Mouse (Mus musculus): ENCODE data around the gene Ankrd33b. TPM values are rescaled to one million over a fixed set of nuclear protein-coding genes. Genes with fewer than 3 reads are reported as not detected.
A peak's percentile ranks its signal among the peaks of the same experiment; 100 is the strongest.

The Ankrd33b gene
- not detected in 2 replicates for total RNA-seq (2014; fragmentation: Nextera tagmentation)
- 0.11 and 0.23 TPM in 2 replicates for total RNA-seq (2017)
- not detected in 2 replicates for polyA plus RNA-seq (2012)

DNA sequence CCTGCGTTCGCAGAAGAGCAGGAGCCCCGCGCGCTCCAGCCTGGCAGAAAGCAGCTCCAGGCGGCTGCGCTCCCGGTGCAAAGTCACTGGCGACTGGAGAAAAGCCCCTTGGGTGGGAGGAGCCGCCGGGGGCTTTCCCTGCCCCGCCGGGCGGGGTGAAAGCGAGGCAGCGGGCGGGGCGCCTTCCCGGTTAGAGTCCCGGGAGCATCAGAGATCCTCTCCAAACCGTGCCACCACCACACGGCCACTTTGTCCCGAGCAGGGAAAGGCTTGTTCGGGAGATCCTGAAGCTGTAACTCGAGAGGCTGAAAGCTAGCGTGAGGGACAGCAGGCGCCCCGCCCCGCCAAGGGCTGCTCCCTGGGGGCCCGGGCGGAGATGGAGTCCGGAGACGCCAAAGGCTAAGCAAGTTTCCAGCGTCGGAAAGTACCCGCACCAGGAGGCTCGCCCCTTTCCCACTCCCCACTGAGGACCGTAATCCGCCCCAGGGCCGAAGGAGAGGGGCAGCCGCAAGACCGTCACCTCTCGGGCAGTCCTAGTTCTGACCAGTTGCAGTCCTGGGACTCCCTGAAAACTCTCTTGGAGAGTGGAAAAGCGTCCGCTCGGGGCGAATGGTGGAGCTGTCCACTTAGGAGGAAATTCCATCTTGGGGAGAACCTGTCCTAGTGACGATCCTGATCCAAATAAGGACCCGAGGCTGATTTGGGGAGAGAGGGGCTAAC, at the start of gene Ankrd33b:
Gene Ankrd33b, minus strand, starts transcription at position 246 of the 720 bp plus-strand sequence.
- Histone ChIP-seq H3K4me1 (ENCODE audit: insufficient read depth, low read depth, low read length) (peaks cover 37% of the 10 kb centered on the region), H3K4me3 (ENCODE audit: low read depth, low read length) (no peak within 1 kb of the TSS; the same call in 1 of the 2 replicates), H3K36me3 (replicated peaks) (no peaks in the 10 kb centered on the region), H3K9me3 (replicated peaks) (peaks cover 29% of the 10 kb centered on the region), H3K27me3 (ENCODE audit: insufficient read depth, low read length) (peaks cover 9% of the 10 kb centered on the region; the same call in 1 of the 2 replicates)
- no peak for TF ChIP-seq POLR2AphosphoS5 (IDR thresholded peaks at IDR 0.05; ENCODE audit: insufficient replicate concordance, low read depth, low read length)
- no peak for TF ChIP-seq CTCF (IDR thresholded peaks at IDR 0.05; ENCODE audit: low read depth, low read length)
- no peak for TF ChIP-seq TAL1 (conservative IDR thresholded peaks at IDR 0.05; ENCODE audit: low read depth, low read length)
- TF ChIP-seq GATA2 (IDR thresholded peaks at IDR 0.05; ENCODE audit: borderline replicate concordance, low read depth, low read length), result no peak
- TF ChIP-seq GATA1 (IDR thresholded peaks at IDR 0.05; ENCODE audit: borderline replicate concordance, low read length), result no peak
- no peak for ATAC-seq (ENCODE audit: extremely low read depth, insufficient number of reproducible peaks, low FRiP score, poor library complexity, severe bottlenecking)
- no peak for DNase-seq (ENCODE audit: low spot score)

DNA sequence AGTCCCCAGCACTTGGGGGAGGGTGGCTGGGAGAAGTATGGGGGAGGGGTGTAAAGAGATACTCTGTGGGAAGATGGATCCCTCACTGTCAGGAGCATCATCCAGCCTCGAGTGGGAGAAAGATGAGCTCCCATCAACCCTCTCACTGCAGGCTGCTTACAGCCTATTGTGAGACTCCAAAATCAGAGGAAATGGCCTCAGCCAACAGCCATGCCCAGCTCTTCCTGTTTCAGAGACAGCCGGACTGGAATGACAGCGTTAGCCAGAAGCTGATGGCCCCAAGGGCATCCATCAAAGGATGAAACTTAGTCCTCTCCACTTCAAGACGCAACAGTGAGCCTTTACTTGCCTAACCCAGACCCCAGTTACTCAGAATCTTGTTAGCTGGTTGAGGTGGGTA, 47.7 kb upstream of the Ankrd33b start:
- peaks cover 56% of the 10 kb centered on the region for H3K4me1 ChIP-seq (ENCODE audit: insufficient read depth, low read depth, low read length)
- H3K9me3 ChIP-seq (replicated peaks), result peaks cover 2% of the 10 kb centered on the region; the same call in 1 of the 2 replicates
- H3K27me3 ChIP-seq (ENCODE audit: insufficient read depth, low read length), result peaks cover 5% of the 10 kb centered on the region
- DNase-seq (ENCODE audit: low spot score), result no peak
- H3K36me3 ChIP-seq (replicated peaks), result no peaks in the 10 kb centered on the region
- no peak overlapping the region for H3K4me3 ChIP-seq (ENCODE audit: low read depth, low read length)
- ATAC-seq (ENCODE audit: extremely low read depth, insufficient number of reproducible peaks, low FRiP score, poor library complexity, severe bottlenecking), result no peak
- no peak for TF ChIP-seq GATA2 (IDR thresholded peaks at IDR 0.05; ENCODE audit: borderline replicate concordance, low read depth, low read length)
- no peak for TF ChIP-seq TAL1 (conservative IDR thresholded peaks at IDR 0.05; ENCODE audit: low read depth, low read length)
- TF ChIP-seq POLR2AphosphoS5 (IDR thresholded peaks at IDR 0.05; ENCODE audit: insufficient replicate concordance, low read depth, low read length), result no peak
- no peak for TF ChIP-seq GATA1 (IDR thresholded peaks at IDR 0.05; ENCODE audit: borderline replicate concordance, low read length)
- TF ChIP-seq CTCF (IDR thresholded peaks at IDR 0.05; ENCODE audit: low read depth, low read length), result no peak

DNA sequence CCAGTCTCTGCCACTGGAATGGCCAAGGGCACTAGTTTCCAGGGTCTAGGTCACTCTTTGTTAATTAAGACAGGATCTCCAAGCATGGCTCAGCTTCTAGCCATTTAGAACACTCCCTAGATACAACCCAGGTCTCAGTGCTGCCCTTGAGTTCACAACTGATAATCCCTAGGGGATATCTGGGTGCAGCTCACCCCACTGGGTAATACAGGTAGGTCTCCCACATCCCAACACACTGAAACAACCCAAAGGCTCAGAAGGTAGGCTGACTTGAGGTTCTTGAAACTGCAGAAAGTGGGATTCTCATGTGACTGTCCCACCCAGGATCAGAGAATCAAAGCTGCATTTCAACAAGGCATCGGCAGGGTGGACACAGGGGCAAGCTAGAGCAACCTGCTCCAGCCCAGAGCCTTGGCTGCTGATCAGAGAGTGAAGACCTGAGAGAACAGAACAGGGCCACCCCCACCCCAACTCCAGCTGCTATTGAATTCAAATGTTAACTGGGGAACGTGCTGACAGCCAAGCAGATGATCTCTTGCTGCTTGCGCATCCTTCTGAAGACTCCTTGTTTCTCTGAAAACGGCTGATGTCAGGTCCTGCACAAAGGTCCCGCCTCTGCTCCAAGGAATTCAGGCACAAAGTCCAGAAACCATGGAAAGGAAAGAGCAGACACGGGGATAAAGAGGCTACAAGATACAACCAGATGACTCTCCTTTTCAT, 46.8 kb upstream of the Ankrd33b start:
- Histone ChIP-seq H3K4me3 (ENCODE audit: low read depth, low read length) (no peak overlapping the region), H3K9me3 (replicated peaks) (peaks cover 2% of the 10 kb centered on the region; the same call in 1 of the 2 replicates), H3K4me1 (ENCODE audit: insufficient read depth, low read depth, low read length) (peaks cover 64% of the 10 kb centered on the region), H3K36me3 (replicated peaks) (no peaks in the 10 kb centered on the region), H3K27me3 (ENCODE audit: insufficient read depth, low read length) (peaks cover 5% of the 10 kb centered on the region)
- ATAC-seq (ENCODE audit: extremely low read depth, insufficient number of reproducible peaks, low FRiP score, poor library complexity, severe bottlenecking) (no peak), DNase-seq (ENCODE audit: low spot score) (no peak)
- TF ChIP-seq GATA2 (IDR thresholded peaks at IDR 0.05; ENCODE audit: borderline replicate concordance, low read depth, low read length) (no peak), GATA1 (IDR thresholded peaks at IDR 0.05; ENCODE audit: borderline replicate concordance, low read length) (no peak), POLR2AphosphoS5 (IDR thresholded peaks at IDR 0.05; ENCODE audit: insufficient replicate concordance, low read depth, low read length) (no peak), TAL1 (conservative IDR thresholded peaks at IDR 0.05; ENCODE audit: low read depth, low read length) (no peak), CTCF (IDR thresholded peaks at IDR 0.05; ENCODE audit: low read depth, low read length) (no peak)

DNA sequence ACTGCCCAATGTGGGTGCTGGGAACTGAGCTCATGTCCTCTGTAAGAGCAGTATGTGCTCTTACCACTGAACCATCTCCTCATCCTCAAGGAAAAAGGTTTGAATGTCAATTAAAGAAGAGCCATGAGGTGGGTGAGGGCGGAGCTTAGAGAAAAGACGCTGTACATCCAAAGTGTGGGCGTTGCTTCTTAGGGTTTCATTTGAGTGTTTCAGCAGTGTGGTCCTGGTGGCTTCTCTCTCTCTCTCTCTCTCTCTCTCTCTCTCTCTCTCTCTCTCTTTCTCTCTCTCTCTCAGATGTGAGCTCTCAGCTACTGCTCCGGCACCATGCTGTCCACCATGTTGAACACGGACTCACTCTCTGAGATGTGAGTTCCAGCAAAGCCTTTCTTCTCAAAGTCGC, 46.1 kb upstream of the Ankrd33b start:
- peaks cover 2% of the 10 kb centered on the region; the same call in 1 of the 2 replicates for H3K9me3 ChIP-seq (replicated peaks)
- H3K4me1 ChIP-seq (ENCODE audit: insufficient read depth, low read depth, low read length), result peaks cover 69% of the 10 kb centered on the region
- DNase-seq (ENCODE audit: low spot score), result no peak
- ATAC-seq (ENCODE audit: extremely low read depth, insufficient number of reproducible peaks, low FRiP score, poor library complexity, severe bottlenecking), result no peak
- H3K36me3 ChIP-seq (replicated peaks), result no peaks in the 10 kb centered on the region
- TF ChIP-seq GATA2 (IDR thresholded peaks at IDR 0.05; ENCODE audit: borderline replicate concordance, low read depth, low read length) (no peak), POLR2AphosphoS5 (IDR thresholded peaks at IDR 0.05; ENCODE audit: insufficient replicate concordance, low read depth, low read length) (no peak), TAL1 (conservative IDR thresholded peaks at IDR 0.05; ENCODE audit: low read depth, low read length) (no peak)
- peaks cover 5% of the 10 kb centered on the region for H3K27me3 ChIP-seq (ENCODE audit: insufficient read depth, low read length)
- H3K4me3 ChIP-seq (ENCODE audit: low read depth, low read length), result no peak overlapping the region

DNA sequence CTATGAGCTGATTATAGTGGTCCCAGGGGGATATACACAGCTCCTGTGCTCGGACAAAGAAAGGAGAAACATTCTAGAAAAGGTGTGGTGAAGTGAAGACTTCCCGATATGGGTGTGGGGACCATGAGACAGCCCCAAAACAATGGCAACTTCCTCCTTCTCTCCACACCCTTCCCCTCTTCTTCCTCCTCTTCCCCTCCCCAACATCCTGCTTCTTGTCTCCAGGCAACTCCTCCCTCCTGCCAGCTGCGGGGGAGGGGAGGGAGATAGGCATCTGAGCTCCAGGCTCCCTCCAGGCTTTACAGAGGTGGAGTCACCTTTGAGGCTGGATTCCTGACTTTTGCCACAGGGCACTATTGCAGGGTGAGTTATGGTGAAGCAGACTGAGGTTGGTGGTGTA, 45.4 kb upstream of the Ankrd33b start:
- Histone ChIP-seq H3K36me3 (replicated peaks) (no peaks in the 10 kb centered on the region), H3K9me3 (replicated peaks) (peaks cover 2% of the 10 kb centered on the region; the same call in 1 of the 2 replicates), H3K4me1 (ENCODE audit: insufficient read depth, low read depth, low read length) (peaks cover 63% of the 10 kb centered on the region), H3K27me3 (ENCODE audit: insufficient read depth, low read length) (peaks cover 5% of the 10 kb centered on the region), H3K4me3 (ENCODE audit: low read depth, low read length) (no peak overlapping the region; the same call in 1 of the 2 replicates)
- peak; percentile 17 for DNase-seq (ENCODE audit: low spot score)
- no peak for ATAC-seq (ENCODE audit: extremely low read depth, insufficient number of reproducible peaks, low FRiP score, poor library complexity, severe bottlenecking)
- TF ChIP-seq GATA1 (IDR thresholded peaks at IDR 0.05; ENCODE audit: borderline replicate concordance, low read length), result no peak
- TF ChIP-seq GATA2 (IDR thresholded peaks at IDR 0.05; ENCODE audit: borderline replicate concordance, low read depth, low read length), result no peak
- no peak for TF ChIP-seq TAL1 (conservative IDR thresholded peaks at IDR 0.05; ENCODE audit: low read depth, low read length)
- TF ChIP-seq POLR2AphosphoS5 (IDR thresholded peaks at IDR 0.05; ENCODE audit: insufficient replicate concordance, low read depth, low read length), result no peak
- no peak for TF ChIP-seq CTCF (IDR thresholded peaks at IDR 0.05; ENCODE audit: low read depth, low read length)

DNA sequence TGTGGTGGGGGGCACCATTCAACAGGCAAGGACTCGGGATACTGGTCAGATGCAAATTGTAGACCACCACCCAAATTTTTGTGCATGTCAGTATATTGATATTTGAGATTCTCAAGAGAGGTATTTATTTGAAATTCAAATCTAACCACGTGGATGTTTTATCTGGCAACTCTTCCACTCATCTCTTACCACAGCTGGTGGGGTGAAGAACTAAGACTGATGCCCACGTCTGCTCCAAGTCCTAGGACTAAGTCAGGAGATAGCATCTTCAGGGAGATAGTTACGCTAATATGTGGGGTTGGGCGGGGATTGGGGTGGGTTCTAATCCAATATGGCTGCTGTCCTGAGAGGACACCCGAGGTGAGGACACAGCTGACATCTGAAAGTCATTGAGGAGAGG, 44.9 kb upstream of the Ankrd33b start:
- TF ChIP-seq TAL1 (conservative IDR thresholded peaks at IDR 0.05; ENCODE audit: low read depth, low read length), result peak; percentile 61
- no peak for TF ChIP-seq POLR2AphosphoS5 (IDR thresholded peaks at IDR 0.05; ENCODE audit: insufficient replicate concordance, low read depth, low read length)
- no peak for TF ChIP-seq GATA2 (IDR thresholded peaks at IDR 0.05; ENCODE audit: borderline replicate concordance, low read depth, low read length)
- TF ChIP-seq CTCF (IDR thresholded peaks at IDR 0.05; ENCODE audit: low read depth, low read length), result no peak
- no peak for TF ChIP-seq GATA1 (IDR thresholded peaks at IDR 0.05; ENCODE audit: borderline replicate concordance, low read length)
- ATAC-seq (ENCODE audit: extremely low read depth, insufficient number of reproducible peaks, low FRiP score, poor library complexity, severe bottlenecking), result peak; percentile 65
- Histone ChIP-seq H3K27me3 (ENCODE audit: insufficient read depth, low read length) (peaks cover 7% of the 10 kb centered on the region), H3K4me3 (ENCODE audit: low read depth, low read length) (no peak overlapping the region; the same call in 1 of the 2 replicates), H3K9me3 (replicated peaks) (peaks cover 2% of the 10 kb centered on the region; the same call in 1 of the 2 replicates), H3K36me3 (replicated peaks) (no peaks in the 10 kb centered on the region), H3K4me1 (ENCODE audit: insufficient read depth, low read depth, low read length) (peaks cover 59% of the 10 kb centered on the region)
- peak; percentile 35 for DNase-seq (ENCODE audit: low spot score)
